Mouse (Mus musculus): Measurements from ENCODE around the gene Phox2a. TPM values are rescaled to one million over a fixed set of nuclear protein-coding genes. Genes with fewer than 3 reads are reported as not detected.

Phox2a gene
- not detected in 2 replicates for polyA plus RNA-seq (2012; rRNA removed)

- 2% methylated on average over 45 of the region's 45 CpGs for WGBS
- Histone ChIP-seq H3K4me3 (replicated peaks; ENCODE audit: extremely low read depth, low read depth, low read length) (no peak within 1 kb of the TSS), H3K4me1 (ENCODE audit: control insufficient read depth, insufficient read depth, low read length) (peaks cover 4% of the 10 kb centered on the region; the same call in 1 of the 2 replicates)
- TF ChIP-seq POLR2A (IDR thresholded peaks at IDR 0.05; ENCODE audit: borderline replicate concordance, extremely low read depth, low read depth, low read length) (no peak), CTCF (IDR thresholded peaks at IDR 0.05; ENCODE audit: insufficient read depth, low read length) (no peak)
- no peak for DNase-seq
Measured at GRCm38 (mm10) chr7:101817861-101818401, at the start of gene Phox2a. Phox2a (plus strand) TSS chr7:101818313.

GRCm38 (mm10) chr7:101770051-101770450 lies 48.1 kb upstream of the Phox2a start:
- no peak for DNase-seq
- no peaks in the 10 kb centered on the region for H3K4me1 ChIP-seq (ENCODE audit: control insufficient read depth, insufficient read depth, low read length)
- no peak overlapping the region for H3K4me3 ChIP-seq (replicated peaks; ENCODE audit: extremely low read depth, low read depth, low read length)
- 91% methylated on average over 7 of the region's 7 CpGs for WGBS
- TF ChIP-seq CTCF (IDR thresholded peaks at IDR 0.05; ENCODE audit: insufficient read depth, low read length) (no peak), POLR2A (IDR thresholded peaks at IDR 0.05; ENCODE audit: borderline replicate concordance, extremely low read depth, low read depth, low read length) (no peak)

DNA sequence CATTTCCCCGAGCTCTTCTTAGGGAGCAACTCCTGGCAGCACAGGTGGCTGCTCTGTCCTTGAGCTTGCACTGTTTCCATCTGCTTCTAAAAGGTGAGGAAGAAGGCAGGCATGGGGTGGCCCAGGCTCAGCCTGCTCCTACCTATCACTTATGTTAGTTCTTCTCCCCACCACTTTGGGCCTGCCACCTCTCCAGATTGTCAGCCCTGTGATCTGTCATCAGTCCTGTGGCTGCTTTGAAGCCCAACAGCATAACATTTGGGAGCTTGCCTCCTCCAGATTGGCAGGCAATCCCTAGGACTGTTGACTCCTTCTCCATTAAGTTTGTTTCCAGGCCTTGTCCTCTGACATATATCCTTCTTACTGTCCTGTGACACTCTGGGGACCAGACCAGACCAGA lies 46.5 kb upstream of the Phox2a start:
- no peak for TF ChIP-seq CTCF (IDR thresholded peaks at IDR 0.05; ENCODE audit: insufficient read depth, low read length)
- no peak overlapping the region for H3K4me3 ChIP-seq (replicated peaks; ENCODE audit: extremely low read depth, low read depth, low read length)
- DNase-seq = no peak
- WGBS = 77% methylated on average over 1 of the region's 1 CpGs
- H3K4me1 ChIP-seq (ENCODE audit: control insufficient read depth, insufficient read depth, low read length) = no peaks in the 10 kb centered on the region

DNA sequence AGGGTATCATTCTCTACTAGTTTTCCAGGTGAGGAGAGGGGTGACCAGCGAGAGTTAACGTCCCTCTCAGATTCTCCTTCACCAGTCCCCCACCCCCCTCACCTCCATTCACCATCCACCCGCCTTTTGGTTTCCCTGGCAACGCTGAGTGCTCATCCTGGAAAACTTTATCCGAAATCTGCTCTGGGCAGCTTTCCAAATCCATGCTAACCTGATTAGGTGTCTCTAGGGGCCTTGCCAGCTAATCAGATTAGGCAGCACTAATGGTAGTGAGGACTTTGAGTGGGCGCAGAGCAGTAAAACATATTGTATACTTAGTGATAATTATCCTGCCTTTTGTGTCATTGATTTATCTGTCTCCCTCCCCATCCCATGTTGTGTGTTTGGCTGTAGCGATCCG lies 45.4 kb upstream of the Phox2a start:
- 69% methylated on average over 8 of the region's 8 CpGs for WGBS
- H3K4me3 ChIP-seq (replicated peaks; ENCODE audit: extremely low read depth, low read depth, low read length) = no peak overlapping the region
- no peak for DNase-seq
- no peaks in the 10 kb centered on the region for H3K4me1 ChIP-seq (ENCODE audit: control insufficient read depth, insufficient read depth, low read length)
- TF ChIP-seq POLR2A (IDR thresholded peaks at IDR 0.05; ENCODE audit: borderline replicate concordance, extremely low read depth, low read depth, low read length) (no peak), CTCF (IDR thresholded peaks at IDR 0.05; ENCODE audit: insufficient read depth, low read length) (no peak)

DNA sequence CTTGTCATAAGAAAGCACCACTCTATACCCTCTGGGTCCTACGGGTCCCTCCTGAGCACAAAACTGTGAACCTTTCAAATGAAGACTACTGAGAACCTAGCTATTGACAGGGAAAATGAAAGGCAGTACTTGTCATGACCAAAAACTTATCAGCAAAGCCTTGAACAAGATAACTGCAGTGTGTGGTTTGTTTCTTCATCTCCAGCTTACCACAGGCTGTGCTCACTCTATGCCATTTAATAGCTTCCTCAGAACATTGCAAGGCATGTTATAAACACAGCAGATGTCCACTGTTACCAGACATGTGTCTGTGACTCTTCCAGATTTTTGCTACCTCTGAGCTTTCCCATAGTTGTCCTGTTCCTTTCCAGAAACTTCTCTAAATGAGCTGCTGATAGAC lies 41.1 kb upstream of the Phox2a start:
- Histone ChIP-seq H3K4me1 (ENCODE audit: control insufficient read depth, insufficient read depth, low read length) (no peaks in the 10 kb centered on the region), H3K4me3 (replicated peaks; ENCODE audit: extremely low read depth, low read depth, low read length) (no peak overlapping the region)
- DNase-seq = no peak
- TF ChIP-seq POLR2A (IDR thresholded peaks at IDR 0.05; ENCODE audit: borderline replicate concordance, extremely low read depth, low read depth, low read length) = no peak
- TF ChIP-seq CTCF (IDR thresholded peaks at IDR 0.05; ENCODE audit: insufficient read depth, low read length) = no peak
- WGBS = 91% methylated on average over 1 of the region's 1 CpGs

- 7% methylated on average over 35 of the region's 35 CpGs for WGBS
- DNase-seq = no peak
- no peak overlapping the region for H3K4me3 ChIP-seq (replicated peaks; ENCODE audit: extremely low read depth, low read depth, low read length)
- H3K4me1 ChIP-seq (ENCODE audit: control insufficient read depth, insufficient read depth, low read length) = peaks cover 4% of the 10 kb centered on the region; the same call in 1 of the 2 replicates
- TF ChIP-seq CTCF (IDR thresholded peaks at IDR 0.05; ENCODE audit: insufficient read depth, low read length) = no peak
- TF ChIP-seq POLR2A (IDR thresholded peaks at IDR 0.05; ENCODE audit: borderline replicate concordance, extremely low read depth, low read depth, low read length) = no peak
Measured at GRCm38 (mm10) chr7:101820295-101821030, 2.4 kb downstream of the Phox2a start.

DNA sequence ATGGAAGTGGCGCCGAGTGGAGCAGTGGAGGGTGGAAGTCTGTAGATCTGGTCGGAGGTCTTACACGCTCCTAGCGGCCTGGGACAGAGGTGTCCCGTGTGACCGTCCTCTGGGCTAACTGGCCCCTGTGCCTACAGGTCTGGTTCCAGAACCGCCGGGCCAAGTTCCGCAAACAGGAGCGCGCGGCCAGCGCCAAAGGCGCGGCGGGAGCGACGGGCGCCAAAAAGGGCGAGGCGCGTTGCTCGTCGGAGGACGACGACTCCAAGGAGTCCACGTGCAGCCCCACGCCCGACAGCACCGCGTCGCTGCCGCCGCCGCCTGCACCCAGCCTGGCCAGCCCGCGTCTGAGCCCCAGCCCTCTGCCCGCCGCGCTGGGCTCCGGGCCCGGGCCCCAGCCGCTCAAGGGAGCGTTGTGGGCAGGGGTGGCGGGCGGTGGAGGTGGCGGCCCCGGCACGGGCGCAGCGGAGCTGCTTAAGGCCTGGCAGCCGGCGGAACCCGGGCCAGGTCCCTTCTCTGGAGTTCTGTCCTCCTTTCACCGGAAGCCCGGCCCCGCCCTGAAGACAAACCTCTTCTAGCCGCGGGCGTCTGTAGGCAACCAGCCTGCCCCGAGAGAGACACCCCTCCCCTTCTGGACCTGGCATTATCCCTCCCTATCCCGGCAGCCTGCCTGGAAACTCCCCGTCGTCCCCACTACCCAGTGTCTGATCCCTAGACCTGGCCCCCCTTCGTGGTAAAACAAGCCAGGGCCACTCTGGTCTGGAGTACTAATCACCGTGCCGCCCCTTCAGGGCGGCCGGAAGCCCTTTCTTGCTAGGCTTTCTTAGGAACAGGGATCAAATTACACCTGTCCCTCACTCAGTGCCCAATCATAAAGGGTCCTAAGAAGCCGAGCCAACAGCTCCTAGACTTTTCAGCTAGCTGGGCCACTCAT lies 3.7 kb downstream of the Phox2a start:
- H3K4me3 ChIP-seq (replicated peaks; ENCODE audit: extremely low read depth, low read depth, low read length) = peak overlapping the region; percentile 8
- 0 out of 2 replicates have a peak, but pooled peaks have one; percentile 3 for TF ChIP-seq POLR2A (IDR thresholded peaks at IDR 0.05; ENCODE audit: borderline replicate concordance, extremely low read depth, low read depth, low read length)
- TF ChIP-seq CTCF (IDR thresholded peaks at IDR 0.05; ENCODE audit: insufficient read depth, low read length) = no peak
- peak; percentile 59 for DNase-seq
- under 1% methylated on average over 68 of the region's 71 CpGs for WGBS
- peaks cover 4% of the 10 kb centered on the region; the same call in 1 of the 2 replicates for H3K4me1 ChIP-seq (ENCODE audit: control insufficient read depth, insufficient read depth, low read length)

GRCm38 (mm10) chr7:101822836-101823757 lies 5.0 kb downstream of the Phox2a start:
- peak; percentile 50; the same call in 1 of the 2 replicates for TF ChIP-seq CTCF (IDR thresholded peaks at IDR 0.05; ENCODE audit: insufficient read depth, low read length)
- no peak for TF ChIP-seq POLR2A (IDR thresholded peaks at IDR 0.05; ENCODE audit: borderline replicate concordance, extremely low read depth, low read depth, low read length)
- DNase-seq = peak; percentile 40
- 56% methylated on average over 32 of the region's 32 CpGs for WGBS
- peaks cover 4% of the 10 kb centered on the region; the same call in 1 of the 2 replicates for H3K4me1 ChIP-seq (ENCODE audit: control insufficient read depth, insufficient read depth, low read length)
- H3K4me3 ChIP-seq (replicated peaks; ENCODE audit: extremely low read depth, low read depth, low read length) = no peak overlapping the region

All from lung, adult 2 months (tissue).